Mouse (Mus musculus) mouse embryonic stem cell (cell line): ENCODE results near the gene Dhx9.
"Not testable (repeated sequence)": the region's sequence is repeated elsewhere in the genome, so short reads cannot be mapped to it uniquely, and the experiment has no call there.

ENCODE experiments used
- in situ Hi-C, 2 experiments: fragments of 300-500 bp; cut with MboI; formaldehyde crosslinking; loops; 1 replicate in 1 of 2; 3 replicates in 1 of 2; pipeline ENCODE4 v1.14.3; 2019 to 2020; ENCODE audit warnings: low sequenced_read_pairs in 2 of 2, low pct_unique_long_range_greater_than_20kb in 1 of 2, mixed read lengths in 1 of 2; ENCODE audit not compliant: unreplicated experiment in 1 of 2

Dhx9 gene

GRCm38 (mm10) chr1:153487500-153487879, at the start of gene Dhx9:
Gene Dhx9 (minus strand): TSS chr1:153487660.
- in situ Hi-C loops: no loop called here

GRCm38 (mm10) chr1:153535611-153536010, 48.2 kb upstream of the Dhx9 start:
- in situ Hi-C loops: no loop called here

GRCm38 (mm10) chr1:153532896-153533295, 45.4 kb upstream of the Dhx9 start:
- in situ Hi-C loops: not testable (repeated sequence)

- in situ Hi-C loops: no loop called here
Observed at GRCm38 (mm10) chr1:153532234-153532841, 44.9 kb upstream of the Dhx9 start.

GRCm38 (mm10) chr1:153531677-153532233, 44.3 kb upstream of the Dhx9 start:
- in situ Hi-C loops: no loop called here

- in situ Hi-C loops: no loop called here
Observed at GRCm38 (mm10) chr1:153522116-153522515, 34.7 kb upstream of the Dhx9 start.

GRCm38 (mm10) chr1:153515368-153515767, 27.9 kb upstream of the Dhx9 start:
- in situ Hi-C loops: no loop called here

- in situ Hi-C loops: no loop called here
Observed at GRCm38 (mm10) chr1:153510330-153511009, 23.0 kb upstream of the Dhx9 start.

GRCm38 (mm10) chr1:153509569-153509968, 22.1 kb upstream of the Dhx9 start:
- in situ Hi-C loops: not testable (repeated sequence)

GRCm38 (mm10) chr1:153509012-153509411, 21.6 kb upstream of the Dhx9 start:
- in situ Hi-C loops: no loop called here

- in situ Hi-C loops: no loop called here
Observed at GRCm38 (mm10) chr1:153506266-153506665, 18.8 kb upstream of the Dhx9 start.

- in situ Hi-C loops: no loop called here
Observed at GRCm38 (mm10) chr1:153501644-153502321, 14.3 kb upstream of the Dhx9 start.

GRCm38 (mm10) chr1:153500030-153500429, 12.6 kb upstream of the Dhx9 start:
- in situ Hi-C loops: no loop called here

GRCm38 (mm10) chr1:153496030-153496429, 8.6 kb upstream of the Dhx9 start:
- in situ Hi-C loops: no loop called here

GRCm38 (mm10) chr1:153493931-153494330, 6.5 kb upstream of the Dhx9 start:
- in situ Hi-C loops: no loop called here

GRCm38 (mm10) chr1:153493338-153493737, 5.9 kb upstream of the Dhx9 start:
- in situ Hi-C loops: no loop called here

GRCm38 (mm10) chr1:153491822-153492221, 4.4 kb upstream of the Dhx9 start:
- in situ Hi-C loops: no loop called here

- in situ Hi-C loops: no loop called here
Observed at GRCm38 (mm10) chr1:153491345-153491744, 3.9 kb upstream of the Dhx9 start.

GRCm38 (mm10) chr1:153489963-153490362, 2.5 kb upstream of the Dhx9 start:
- in situ Hi-C loops: no loop called here
